Mouse (Mus musculus): Measurements from ENCODE around the gene Golgb1.

GRCm38 (mm10) chr16:36949614-36950336 is 74.8 kb downstream of the Golgb1 start:
- no peak for TF ChIP-seq CTCF (IDR thresholded peaks at IDR 0.05; ENCODE audit: low read depth)
- TF ChIP-seq EP300 (IDR thresholded peaks at IDR 0.05; ENCODE audit: low read depth), result no peak

Data from heart, postnatal 0 days (tissue).